Mouse (Mus musculus) lung, postnatal 0 days (tissue): ENCODE data around the gene Tgfbr2.

Experiments
- CTCF ChIP-seq: IDR thresholded peaks from 2 replicates; pipeline ENCODE4 v1.5.1; 2016; ENCODE audit warnings: antibody characterized with exemption, mild to moderate bottlenecking
- EP300 ChIP-seq: IDR thresholded peaks from 2 replicates; pipeline ENCODE4 v1.6.1; 2016; ENCODE audit warnings: antibody characterized with exemption, mild to moderate bottlenecking, control low read depth

DNA sequence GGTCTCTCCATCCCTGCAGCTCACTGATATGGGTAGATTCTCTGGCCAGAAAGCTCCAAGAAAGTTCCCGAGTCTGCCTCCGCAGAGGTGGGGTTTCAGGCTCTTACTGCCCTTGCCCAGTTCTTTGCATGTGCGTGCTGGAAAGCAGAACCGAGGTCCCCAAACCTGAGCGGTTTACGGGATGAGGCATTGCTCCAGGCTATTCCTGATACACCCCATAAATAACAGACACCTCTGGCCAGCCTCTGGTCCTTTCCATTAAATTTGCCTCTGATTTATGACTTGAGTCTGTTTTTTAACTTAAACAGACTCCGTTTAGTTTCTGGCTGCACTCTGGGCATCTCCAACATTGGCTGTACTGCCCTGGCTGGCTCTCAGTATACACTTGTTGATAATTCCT, 26.4 kb downstream of the Tgfbr2 start:
- no peak for TF ChIP-seq CTCF
- TF ChIP-seq EP300 = no peak
